Mouse (Mus musculus): Measurements from ENCODE around the gene Zfp423.
A peak's percentile ranks its signal among the peaks of the same experiment; 100 is the strongest.

Zfp423 gene

DNA sequence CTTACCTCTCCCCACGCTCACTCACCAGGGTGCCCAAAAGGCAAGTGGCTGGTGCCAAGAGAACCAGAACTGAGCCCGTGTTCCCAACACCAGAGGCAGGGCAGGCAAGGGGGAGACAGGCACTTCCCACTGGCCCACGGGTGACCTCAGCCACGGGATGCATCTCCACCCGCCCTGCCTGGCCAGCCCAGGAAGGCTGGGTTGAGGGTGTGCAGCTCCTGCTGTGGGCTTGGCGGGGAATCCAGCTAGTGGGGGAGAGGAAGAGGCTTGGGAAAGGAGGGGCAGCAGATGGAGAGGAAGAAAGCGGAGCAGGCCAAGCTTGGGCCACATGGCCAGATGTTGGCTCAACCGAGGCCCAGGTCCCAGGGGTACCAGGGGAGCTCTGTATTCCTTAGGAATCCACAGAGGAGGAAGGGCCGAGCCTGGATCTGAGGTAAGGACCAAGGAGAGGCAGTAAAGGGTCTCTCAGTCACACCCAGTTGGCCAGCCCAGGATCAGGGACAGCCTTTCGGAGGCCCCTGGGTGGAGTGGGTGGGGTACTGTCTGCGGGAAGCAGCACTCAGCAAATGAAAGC, 155.0 kb downstream of the Zfp423 start:
- no peak for DNase-seq (ENCODE audit: low read depth, low spot score)

DNA sequence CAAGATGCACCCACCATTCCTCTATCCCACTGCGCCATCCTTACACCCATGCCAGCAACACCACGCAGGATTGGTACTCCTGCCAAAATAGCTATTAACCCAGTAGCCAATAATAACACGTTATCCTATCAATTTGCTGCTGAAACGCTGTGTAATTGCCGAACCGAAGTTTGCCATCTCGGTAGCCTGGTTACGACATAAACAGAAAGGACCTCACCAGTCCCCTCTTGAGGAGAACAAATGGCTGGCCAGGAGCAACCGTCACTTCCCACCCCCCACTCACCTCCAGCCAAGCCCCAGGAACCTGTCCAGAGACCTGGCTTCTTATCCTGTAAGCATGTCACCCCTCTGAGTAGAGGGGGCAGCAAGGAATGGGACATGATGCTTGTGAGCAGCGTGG, 156.0 kb downstream of the Zfp423 start:
- no peak for DNase-seq (ENCODE audit: low read depth, low spot score)

DNA sequence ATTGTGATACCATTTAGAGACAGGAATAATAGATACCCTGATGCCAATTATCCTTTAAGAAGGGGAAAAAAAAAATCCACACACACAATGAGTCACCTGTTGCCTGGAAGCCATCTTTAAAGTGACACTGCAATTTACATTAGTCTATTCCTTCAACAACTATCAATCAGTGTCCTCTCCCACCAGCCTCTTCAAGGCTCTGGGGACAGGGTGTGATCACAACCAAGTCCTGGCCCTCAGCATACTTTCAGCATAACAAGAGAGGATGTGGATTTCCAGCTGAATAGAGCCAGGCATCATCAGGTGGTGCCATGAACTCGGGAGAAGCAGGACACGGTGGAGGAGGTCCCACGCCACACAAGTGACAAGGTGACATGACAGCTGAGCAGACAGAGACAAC, 156.8 kb downstream of the Zfp423 start:
- DNase-seq (ENCODE audit: low read depth, low spot score) = no peak

DNA sequence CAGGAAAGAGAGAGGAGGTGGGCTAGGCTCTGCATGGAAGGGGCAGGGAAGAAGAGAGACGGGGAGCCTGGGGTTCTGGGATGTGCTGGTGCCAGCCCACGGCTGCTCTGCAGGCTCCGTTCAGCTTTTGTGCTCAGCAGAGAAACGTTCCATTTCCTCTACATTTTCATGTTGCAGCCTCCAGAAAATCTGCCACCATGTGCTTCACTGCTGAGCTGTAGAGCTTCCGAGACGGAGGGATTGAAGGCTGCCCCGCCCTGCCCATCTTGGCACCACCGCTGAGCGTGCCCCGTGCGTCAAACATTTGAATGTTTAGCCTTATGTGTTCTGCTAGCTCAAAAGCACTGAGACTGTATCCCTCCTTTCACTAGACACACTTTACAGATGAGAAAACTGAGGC, 159.3 kb downstream of the Zfp423 start:
- peak; percentile 77 for DNase-seq (ENCODE audit: low read depth, low spot score)

DNA sequence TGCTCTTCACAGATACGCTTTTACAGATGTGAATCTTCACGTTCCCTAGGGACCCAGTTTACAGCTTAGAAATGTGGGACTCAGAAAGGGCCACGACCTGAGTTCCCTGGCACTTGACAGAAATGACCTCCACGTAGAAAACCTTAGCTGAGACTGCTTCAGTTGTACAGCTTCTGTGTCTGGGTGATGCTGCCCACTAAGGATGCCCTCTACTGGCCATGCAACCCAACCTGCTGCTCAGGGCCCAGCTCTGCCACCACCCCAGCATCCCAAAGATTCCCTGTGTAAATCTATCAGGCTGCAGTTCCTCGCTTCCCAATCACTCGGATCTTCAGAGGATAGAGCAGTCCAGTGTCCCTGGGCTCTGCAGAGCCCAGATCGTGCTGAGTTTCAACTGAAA, 163.2 kb downstream of the Zfp423 start:
- DNase-seq (ENCODE audit: low read depth, low spot score) = peak; percentile 58

DNA sequence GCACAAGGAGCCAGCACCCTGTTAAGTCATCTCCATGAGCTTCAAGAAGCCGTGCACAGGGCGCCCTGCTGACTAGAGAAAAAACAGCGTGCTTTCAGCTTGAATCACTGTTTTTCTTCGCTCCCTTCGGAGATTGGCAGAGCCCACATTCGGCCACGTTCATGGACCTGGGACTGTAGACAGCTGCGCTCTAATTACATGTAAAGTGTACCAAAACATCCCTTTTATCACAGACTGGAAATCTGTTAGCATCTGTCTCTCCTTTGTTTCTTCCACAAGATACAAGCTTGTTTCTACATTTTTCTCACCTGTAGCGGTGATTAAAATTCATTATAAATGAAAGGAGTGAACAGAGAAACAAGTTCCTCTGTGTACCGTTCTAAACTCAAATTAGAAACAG, 164.8 kb downstream of the Zfp423 start:
- no peak for DNase-seq (ENCODE audit: low read depth, low spot score)

DNA sequence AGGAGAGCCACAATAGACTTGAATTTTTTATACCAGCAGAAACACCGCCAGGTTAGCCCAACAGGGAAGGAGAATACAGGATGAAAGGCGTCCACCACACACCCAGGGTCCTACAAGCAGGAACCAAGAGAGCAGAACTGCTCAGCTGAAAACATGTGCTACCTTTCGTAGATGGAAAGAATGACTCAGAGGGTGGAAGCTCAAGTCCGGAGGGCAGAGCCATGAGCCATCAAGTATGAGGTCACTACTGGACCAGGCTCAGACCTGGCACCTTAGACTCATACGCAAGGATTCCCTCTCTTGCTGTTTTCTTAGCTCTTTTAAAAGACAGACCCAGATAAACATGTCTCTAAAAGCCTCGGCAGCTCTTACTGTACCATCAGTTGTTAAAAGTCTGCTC, 168.3 kb downstream of the Zfp423 start:
- peak; percentile 36 for DNase-seq (ENCODE audit: low read depth, low spot score)

DNA sequence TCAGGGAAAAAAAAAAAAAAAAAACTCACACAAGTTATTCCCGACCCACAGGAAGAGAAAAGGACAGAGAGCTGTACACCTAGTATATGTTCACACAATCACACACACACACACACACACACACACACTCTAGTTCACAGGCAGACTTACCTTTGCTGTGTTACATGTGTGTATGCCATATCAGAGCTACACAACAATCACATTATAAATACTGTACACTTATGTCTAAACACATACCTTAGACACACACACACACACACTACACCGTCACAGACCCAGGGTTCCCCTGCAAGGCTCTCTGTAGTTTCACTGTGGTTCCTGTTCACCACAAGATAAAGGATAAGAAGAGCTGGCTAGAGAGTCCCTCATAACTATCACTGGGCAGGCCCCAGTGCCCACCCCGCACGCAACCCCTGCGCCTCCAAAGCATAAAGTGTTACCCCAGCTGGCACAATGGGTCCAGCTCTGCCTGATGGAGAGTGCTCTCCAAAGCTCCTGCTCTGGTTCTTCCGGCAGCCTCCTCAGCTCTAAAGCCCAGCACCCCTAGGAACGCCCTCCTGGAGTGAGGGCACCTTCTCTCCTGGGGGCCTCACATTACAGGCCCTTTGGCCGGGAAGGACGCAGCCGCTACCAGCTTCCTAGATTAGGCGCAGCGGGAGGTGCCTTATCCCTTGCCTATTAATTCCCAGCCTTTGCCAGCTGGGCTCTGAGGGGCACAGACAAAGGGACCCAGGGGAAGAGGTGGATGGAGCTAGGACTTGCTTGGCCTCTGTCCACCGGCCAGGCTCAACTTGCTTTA, 174.6 kb downstream of the Zfp423 start:
- no peak for DNase-seq (ENCODE audit: low read depth, low spot score)

DNA sequence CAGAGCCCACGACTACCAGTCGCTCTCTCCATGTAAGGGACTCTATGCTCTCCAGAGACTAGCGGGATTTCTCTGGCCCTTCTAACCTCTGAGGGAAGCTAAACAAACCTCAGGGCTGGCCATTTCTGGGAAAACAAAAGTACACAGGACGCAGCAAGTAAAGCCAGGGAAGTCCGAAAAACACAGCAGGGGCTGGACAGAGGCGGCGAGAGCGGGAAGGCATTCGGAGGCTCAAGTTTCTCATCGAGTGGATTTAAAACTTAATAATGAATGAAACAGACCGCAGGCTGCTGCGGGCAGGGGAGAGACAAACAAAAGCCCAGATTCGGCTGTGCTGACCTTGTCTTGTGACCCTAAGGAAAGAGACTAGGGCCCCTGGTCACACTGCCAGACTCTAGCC, 175.2 kb downstream of the Zfp423 start:
- no peak for DNase-seq (ENCODE audit: low read depth, low spot score)

DNA sequence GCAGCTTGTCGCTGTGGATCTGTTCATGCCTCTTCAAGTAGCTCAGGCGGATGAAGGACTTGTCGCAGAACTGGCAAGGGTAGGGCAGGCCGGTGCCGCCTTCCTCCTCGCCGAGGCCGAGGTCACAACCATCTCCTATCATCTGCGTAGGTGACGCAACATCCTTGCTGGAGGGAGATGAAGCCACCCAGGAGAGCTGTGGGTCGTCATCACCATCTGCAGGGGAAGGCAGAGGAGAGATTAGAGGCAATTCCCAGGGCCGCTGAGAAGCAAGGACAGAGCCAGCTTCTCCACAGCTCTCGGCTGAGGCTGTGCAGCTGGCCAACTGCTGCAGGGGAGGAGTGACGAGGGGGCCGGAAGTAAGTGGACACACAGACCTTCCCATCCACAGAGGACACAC, 176.2 kb downstream of the Zfp423 start:
- no peak for DNase-seq (ENCODE audit: low read depth, low spot score)

DNA sequence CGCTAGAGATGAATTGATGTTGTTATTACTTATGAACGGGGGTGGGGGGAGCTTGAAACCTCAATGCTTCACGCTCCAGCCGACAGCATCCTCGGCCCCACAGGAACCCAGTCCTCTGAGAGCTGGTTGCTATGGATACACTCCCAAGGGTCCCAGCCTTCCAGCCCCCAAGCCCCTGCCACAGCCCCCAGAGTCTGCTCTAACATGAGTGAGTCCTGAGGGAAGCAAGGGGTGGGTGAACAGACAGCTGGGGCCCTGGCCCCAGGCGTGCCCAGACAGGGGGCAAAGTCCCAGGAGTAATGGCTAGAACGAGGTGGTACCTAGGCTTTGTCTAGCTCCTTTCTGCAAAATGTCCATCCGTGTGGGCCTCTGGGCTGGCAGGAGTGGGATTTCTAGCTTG, 181.8 kb downstream of the Zfp423 start:
- no peak for DNase-seq (ENCODE audit: low read depth, low spot score)

DNA sequence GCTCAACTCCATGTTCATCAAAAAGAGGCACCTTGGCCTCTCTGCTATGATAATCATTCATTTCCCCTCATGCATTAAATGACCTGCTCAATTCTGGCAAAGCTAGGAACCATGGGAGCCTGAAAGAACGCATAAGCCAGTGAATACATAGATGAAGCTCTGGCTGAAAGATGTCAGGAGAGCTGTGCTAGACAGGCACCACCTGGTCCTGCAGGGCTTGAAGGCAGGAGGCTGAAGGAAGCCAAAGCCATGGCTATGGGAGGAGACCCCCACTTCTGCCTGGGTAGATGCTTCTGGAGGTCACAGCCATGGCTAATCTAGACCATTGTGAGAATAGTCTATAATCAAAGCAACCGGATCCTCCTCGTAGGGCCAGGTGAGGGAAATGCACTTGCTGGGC, 183.5 kb downstream of the Zfp423 start:
- no peak for DNase-seq (ENCODE audit: low read depth, low spot score)

DNA sequence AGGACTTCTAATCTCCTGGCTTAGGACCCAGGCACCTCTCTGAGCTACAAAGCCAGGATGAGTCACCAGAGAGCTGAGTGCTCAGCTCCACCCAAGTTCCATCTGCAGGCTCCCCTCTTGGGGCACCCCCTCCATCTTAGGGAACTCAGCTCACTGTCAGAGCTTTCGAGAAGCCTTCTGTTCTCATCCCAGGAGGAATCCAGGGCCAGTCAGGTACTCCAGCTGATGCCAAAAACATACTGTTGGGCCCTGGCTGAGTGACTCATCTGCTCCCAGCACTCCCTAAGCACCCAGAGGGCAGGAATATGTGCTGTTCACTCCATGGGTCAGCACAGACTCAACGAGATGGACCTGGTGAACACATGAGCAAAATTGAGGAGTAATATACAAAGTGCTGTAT, 184.4 kb downstream of the Zfp423 start:
- peak; percentile 57 for DNase-seq (ENCODE audit: low read depth, low spot score)

DNA sequence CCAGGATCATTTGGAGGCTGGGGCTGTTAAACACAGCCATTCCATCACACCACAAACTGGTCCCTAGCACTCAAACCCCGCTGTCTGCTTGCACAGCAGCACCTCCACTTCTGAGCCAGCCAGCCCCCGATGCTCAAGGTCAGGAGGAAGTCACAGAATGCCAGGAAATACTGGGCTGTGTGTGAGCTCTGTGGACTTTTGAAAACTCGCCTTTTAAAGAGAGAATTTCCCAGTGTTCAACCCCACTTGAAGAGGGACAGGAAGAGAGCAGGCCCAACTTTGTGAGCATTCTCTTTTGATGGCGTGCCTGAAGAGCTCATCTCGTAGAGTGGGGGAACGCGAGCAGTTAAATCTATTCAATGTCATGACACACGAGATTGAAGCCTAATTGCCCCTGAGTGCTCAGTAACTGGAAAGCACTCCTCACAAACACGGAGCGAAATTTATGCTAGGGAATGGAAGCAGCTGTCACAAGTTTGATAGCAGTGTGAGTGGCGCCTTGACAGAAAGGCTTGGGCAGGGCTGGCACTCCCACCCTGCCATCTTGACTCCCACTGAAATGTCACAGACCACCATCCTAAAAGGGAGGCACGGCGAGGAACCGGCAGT, 186.4 kb downstream of the Zfp423 start:
- DNase-seq (ENCODE audit: low read depth, low spot score) = no peak

DNA sequence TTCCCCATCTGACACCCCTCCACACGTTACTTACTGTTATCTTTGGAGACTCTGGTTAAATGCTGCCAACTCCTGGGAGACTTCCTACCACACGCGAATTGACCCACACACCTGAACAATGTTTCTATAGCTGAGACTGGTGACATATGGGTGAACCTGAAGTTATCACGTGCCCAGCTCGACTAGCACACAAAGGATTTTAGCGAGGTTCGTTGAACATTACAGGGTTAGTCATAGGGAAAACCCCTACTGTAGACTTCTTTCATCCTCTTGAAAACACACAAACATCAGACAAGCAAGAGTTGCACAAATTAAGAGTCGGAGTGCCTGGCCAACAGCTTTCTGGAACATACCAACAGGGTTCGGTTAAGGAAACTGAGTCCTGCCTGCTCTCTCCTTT, 191.5 kb downstream of the Zfp423 start:
- DNase-seq (ENCODE audit: low read depth, low spot score) = no peak

DNA sequence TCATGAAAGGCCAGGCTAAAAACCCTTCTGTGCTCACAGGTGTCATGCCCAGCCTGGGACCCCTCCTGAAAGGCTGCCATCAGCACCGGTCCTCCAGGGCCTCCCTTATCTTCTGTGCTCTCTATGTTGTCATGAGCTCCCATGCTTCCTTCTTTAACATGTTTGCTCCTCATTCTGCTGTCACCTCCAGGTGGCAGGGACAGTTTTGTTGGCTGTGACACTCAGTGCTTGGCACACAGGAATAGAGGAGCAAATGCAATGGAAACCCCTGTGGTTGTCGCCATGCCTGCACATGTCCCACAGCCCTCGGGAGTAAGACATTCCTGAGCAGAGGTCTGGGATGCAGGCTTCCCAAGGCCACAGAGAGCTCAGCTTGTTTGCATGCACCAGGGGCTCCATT, 194.1 kb downstream of the Zfp423 start:
- DNase-seq (ENCODE audit: low read depth, low spot score) = peak; percentile 38

DNA sequence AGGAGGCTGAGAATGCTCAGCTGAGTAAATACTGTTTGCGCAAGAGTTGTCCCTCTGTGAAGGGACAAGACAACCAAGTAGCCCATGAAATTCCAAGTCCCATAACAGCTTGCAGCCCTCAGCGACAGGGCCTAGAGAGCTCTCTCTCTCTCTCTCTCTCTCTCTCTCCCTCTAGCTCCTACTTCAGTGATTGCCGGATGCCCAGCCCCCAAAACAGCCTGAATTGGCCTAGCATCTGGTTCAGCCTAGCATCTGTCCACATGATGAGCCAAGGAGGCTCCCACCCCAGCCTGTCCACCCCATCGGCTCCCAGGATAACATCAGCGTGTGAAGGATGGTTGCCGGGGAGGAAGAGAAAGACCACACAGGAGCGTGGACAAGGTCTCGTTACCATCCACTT, 200.6 kb downstream of the Zfp423 start:
- no peak for DNase-seq (ENCODE audit: low read depth, low spot score)

DNA sequence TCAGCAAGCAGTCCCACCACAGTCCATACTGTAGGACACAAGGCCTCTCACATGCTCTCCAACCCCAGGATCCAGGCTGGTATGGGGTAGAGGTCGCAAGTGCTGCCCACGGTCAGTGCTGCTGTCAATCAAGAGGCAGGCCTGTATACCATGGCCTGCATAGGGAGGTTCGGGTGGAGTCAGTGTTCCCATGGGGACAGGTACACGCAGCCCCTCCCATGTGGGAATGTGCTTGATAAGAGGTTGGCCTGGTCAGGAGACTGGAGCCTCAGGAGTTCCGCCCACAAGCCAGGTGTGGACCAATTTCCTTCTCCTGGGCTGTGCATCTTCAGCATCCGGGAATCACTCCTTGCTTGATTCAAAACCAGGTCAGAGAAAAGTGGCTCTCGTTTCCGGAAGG, 204.5 kb downstream of the Zfp423 start:
- no peak for DNase-seq (ENCODE audit: low read depth, low spot score)

DNA sequence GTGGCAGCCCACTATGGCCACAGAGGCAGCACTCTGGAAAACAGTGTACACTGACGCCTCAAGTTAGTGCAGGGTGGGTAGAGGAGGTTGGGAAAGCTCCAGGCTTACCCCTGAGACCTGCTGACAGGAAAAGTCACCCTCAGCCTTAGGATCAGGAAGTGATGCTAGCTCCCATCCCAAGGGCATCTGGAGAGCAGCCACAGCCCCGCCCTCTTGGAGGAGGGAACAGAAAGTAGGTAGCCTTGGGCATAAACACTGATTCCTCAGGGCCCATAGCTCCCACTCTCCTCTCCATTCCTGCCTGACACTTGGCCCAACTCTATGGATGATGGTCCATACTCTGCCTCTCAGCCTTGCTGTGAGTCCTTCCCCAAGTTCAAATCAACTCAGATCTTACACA, 205.8 kb downstream of the Zfp423 start:
- no peak for DNase-seq (ENCODE audit: low read depth, low spot score)

DNA sequence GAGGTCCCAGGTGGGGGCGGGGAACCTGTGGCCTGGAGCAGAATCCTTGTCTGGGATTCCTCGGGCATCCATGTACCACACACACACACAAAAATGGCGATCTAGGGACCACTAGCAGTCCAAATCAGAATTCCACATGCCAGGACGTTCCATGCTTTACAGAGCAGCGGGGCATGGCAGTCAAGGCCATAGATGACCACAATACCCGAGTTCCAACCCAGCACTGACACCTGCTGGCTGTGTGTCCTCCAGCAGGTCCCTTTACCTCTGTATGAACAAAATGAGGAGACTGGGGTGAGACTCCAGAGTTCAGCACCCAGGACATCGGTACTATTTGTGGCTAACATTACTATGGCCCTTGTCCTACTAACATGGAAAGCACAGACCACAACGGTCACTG, 206.2 kb downstream of the Zfp423 start:
- peak; percentile 43 for DNase-seq (ENCODE audit: low read depth, low spot score)

DNA sequence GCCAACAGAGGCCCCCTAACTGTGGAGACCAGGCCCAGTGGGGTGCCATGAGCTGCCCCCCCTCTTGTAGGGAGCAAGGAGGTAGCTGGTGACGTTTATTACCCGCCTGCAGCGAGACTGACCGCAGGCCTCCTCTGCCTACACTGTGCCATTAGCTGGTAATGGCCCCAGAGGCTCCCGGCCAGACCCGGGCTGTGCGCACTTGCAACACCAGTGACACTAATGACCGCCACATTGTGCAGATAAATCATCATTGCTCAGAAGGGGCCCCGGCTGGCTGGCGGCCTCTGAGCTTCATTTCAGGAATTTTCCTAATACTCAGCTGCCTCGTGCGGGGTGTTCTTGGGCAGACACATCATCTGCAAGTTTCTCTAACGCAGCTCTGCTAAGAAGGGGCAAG, 206.7 kb downstream of the Zfp423 start:
- DNase-seq (ENCODE audit: low read depth, low spot score) = no peak

DNA sequence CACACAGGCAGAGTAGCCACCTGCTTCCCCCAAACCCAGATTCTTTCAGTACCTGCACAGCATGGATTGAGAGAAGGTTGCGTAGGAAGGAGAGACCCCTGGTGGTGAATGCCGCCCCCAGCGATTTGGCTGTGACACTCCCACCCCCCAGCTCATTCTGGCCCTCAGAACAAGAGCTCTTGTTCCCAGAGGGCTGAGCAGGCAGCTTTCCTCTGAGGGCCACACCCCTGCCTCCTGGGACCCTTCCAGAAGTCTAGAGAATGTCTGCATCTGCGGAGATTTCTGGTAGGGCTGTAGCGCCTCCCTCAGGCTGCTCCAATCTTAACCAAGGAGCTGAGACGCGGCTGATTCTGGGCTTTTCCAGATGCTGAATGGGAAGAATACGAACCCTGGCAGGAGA, 211.8 kb downstream of the Zfp423 start:
- DNase-seq (ENCODE audit: low read depth, low spot score) = no peak

DNA sequence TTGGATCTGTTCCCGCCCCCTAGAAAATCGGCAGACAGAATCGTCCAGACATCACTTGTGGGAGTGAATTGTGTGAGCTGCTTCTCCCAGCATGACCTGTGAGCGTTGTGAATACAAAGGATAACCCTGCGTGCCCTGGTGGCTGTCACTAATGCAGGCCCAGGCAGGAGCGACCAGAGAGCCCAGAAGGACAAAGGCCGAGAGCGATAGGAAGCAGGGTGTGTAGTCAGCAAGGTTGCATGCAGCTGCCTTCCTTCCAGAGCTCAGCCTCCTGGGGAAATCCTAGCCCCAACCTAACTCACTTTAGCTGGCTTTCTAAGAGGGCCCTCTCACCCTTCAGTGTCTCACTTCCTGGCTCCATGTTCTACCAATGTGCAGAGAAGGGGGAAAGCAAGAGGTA, 212.3 kb downstream of the Zfp423 start:
- no peak for DNase-seq (ENCODE audit: low read depth, low spot score)
